Mouse (Mus musculus) right cerebral cortex, postnatal 14 days (tissue): ENCODE results near the gene Nol9.

Experiments
- DNase-seq: peaks from one replicate; pipeline ENCODE4 v3.0.0; 2022

Gene Nol9

GRCm38 (mm10) chr4:152095937-152096910, 57.1 kb downstream of the Nol9 start:
- peak; percentile 74 for DNase-seq

GRCm38 (mm10) chr4:152096927-152097326, 57.8 kb downstream of the Nol9 start:
- no peak for DNase-seq

GRCm38 (mm10) chr4:152097911-152098799, 59.0 kb downstream of the Nol9 start:
- DNase-seq: no peak

DNA sequence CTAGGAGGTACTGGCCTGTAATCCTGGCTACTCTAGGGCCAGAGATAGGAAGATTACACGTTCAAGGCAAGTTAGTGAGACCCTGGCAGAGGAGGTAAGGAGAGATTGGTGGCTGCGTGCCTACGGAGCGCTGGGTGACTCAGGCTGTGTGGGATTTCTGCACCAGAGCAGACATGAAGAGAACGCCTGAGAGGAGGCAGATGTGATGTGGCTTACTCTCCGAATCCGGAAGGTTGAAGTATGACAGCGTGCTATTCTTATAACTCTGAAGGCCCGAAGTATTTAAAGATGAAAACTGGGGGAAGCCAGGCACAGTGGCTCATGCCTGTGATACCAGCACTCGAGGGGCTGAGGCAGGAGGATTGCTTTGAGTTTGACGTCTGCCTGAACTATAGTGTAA, 61.4 kb downstream of the Nol9 start:
- no peak for DNase-seq

DNA sequence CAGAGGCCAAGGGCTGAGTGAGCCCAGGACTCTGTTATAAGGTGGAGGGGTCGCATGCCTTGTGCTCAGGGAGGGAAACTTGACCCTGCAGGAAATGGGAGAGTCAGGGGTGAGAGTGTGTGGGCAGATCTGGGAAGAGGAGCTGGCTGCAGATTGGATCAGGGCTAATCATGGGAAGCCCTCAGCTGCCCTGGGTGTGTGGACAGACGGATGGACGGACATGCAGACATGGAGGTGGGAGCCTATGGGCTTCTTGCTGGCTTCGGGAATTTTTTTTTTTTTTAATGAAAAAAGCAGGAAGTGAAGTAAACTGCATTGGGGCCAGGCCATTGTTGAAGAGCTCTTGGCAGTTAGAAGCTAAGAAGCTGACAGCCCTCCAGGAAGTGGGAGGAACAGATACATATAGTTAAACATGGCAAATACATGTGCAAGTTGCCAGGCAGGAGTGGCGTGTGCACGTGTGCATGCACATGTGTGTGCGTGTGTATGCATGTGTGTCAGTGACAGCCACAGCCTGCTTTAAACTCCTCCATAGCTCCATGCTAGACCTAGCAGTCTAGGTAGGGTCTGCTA, 62.0 kb downstream of the Nol9 start:
- DNase-seq: no peak

DNA sequence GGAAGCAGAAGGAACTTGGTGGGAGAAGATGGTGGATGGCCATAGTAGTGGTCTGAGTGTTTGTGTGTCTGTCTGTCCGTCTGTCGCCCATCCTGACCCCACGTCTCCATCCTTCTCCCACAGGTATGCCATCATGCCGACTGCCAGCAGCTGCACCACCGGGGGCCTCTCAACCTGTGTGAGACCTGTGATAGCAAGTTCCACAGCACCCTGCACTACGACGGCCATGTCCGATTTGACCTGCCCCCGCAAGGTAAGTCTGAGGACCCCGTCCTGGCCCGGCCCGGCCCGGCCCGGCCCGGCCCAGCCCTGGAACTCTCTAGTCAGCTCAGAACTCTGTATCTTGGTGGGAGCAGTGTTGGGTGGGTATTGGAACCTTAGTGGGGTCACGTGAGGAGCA, 62.8 kb downstream of the Nol9 start:
- no peak for DNase-seq

DNA sequence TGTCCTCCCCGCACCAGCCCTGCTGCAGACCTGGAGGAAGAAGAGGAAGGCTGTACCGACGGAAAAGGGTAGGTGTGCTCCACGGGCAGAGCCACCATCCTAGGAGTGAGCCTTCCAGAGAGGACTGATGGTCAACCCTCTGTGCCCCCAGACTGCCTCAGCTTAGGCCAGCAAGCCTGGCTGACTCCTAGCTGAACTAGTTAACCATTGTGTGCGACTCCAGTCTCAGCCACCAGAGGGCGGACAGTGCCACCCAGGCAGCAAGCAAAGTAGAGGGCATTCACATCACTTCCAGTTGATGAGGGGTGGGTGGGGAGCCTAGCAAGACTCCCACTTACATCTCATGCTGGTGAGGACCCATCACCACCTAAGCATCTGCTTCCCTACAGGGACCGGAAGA, 63.9 kb downstream of the Nol9 start:
- peak; percentile 85 for DNase-seq

DNA sequence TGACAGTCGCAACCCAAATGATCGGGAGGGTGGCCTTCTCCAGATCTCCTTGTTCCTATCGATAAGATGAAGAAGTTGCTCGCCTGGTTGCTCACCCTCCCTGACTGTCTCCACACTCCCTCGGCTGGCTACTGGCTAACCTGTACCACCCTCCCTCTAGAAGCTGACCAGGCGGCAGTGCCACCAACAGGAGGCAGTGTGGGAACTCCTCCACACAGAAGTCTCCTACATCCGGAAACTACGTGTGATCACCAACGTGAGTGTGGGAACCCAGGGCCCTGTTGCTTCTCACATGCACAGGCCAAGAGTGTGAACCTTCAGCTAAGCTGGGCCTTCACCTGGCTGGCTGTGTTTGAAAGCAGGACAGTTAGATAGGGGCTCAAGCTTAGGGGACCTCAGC, 67.6 kb downstream of the Nol9 start:
- DNase-seq: no peak

DNA sequence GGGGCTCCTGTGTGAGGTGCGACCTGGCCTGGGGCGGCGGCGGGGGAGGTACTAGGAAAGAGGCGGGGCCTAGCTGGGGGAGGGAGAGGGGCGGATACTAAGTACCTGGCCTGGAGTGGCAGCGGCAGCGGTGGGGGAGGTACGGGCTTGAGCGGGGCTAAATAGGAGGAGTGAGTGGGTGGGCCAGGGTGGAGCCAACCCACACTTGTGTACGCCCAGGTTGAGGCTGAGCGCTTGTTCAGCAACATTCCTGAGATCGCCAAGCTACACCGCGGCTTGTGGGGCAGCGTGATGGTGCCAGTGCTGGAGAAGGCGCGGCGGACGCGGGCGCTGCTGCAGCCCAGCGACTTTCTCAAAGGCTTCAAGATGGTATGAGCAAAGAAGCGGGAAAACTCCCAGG, 68.4 kb downstream of the Nol9 start:
- DNase-seq: no peak

GRCm38 (mm10) chr4:152107971-152108509, 68.9 kb downstream of the Nol9 start:
- DNase-seq: peak; percentile 62

DNA sequence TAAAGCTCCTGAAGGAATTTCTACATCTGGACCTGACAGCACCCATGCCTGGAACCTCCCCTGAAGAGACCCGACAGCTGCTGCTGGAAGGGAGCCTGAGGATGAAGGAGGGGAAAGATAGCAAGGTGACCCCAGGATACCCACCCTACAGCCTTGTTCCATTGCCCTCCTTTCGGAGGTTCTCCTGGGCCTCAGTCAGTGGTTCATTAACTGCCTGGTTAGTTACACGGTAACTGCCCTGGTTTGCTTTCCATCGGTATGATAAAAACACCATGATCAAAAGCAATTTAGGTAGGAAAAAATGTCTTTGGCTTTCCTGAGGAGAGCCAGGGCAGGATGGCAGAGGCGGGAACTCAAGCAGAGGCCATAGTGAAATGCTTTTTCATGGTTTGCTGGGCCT, 69.6 kb downstream of the Nol9 start:
- no peak for DNase-seq

DNA sequence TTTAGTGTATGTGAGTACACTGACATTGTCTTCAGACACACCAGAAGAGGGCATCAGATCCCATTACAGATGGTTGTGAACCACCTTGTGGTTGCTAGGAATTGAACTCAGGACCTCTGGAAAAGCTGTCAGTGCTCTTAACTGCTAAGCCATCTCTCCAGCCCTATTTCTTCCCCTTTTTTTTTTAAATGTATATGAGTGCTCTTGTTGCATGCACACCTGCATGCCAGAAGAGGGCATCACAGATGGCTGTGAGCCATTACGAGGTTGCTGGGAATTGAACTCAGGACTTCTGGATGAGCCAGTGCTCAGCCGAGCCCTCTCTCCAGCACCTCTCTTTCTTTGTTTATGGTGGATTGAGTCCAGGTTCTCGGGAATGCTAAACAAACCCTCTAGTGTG, 70.4 kb downstream of the Nol9 start:
- DNase-seq: no peak

- DNase-seq: no peak
Observed at GRCm38 (mm10) chr4:152110689-152111088, 71.6 kb downstream of the Nol9 start.
